10 mouse cellular contexts compared by ENCODE assay signal in the genomic region with DNA sequence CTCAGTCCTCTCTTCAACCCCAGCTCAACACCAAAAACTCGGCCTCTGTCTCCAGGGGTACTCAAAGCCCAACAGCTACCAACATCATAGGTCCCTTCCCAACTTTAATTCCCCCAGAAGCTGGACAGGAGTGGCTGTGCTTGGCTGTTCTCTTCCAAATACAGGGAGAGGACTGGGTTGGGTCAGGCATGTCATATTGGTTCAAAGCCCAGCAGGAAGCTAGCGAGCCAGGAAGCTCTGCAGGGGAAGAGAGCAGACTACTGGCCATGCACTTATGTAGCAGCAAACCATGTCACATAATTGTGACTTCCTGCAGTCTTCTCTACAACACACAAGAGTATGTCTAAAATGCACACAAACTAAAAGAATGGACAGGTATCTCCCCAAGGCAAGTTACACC. TPM values are rescaled to one million over a fixed set of nuclear protein-coding genes. Genes with fewer than 3 reads are reported as not detected.
DNase-seq lines count a peak whose midpoint lies in the region; ATAC-seq and TF ChIP-seq lines count a peak whose summit lies in the region.
"Had no signal": no experiment of that assay in that cellular context is flagged by ENCODE, and none has a peak within 500 bp of the region (broad histone marks: within the 10 kb centered on the region; RNA-seq: fewer than 3 reads in every experiment).

No protein-coding gene starts in this region.

- no peak for TF ChIP-seq EP300 in stomach, postnatal 0 days (optimal IDR thresholded peaks at IDR 0.05)

- ATAC-seq in kidney, embryonic 14.5 days (ENCODE audit: low FRiP score, low TSS enrichment), result no peak
- ATAC-seq in stomach, postnatal 0 days (ENCODE audit: low FRiP score, low TSS enrichment), result no peak
- ATAC-seq in granulocyte monocyte progenitor cell, adult 5-6 weeks (replicated peaks; ENCODE audit: poor library complexity, severe bottlenecking), result no peak

- peaks cover 17% of the 10 kb centered on the region for H3K4me1 ChIP-seq in kidney, embryonic 14.5 days (ENCODE audit: control insufficient read depth, insufficient read depth, low read length)
- H3K4me1 ChIP-seq in thymus, adult 2 months (replicated peaks; ENCODE audit: control insufficient read depth, insufficient read depth, low read length), result peaks cover 62% of the 10 kb centered on the region
- peaks cover 5% of the 10 kb centered on the region for H3K4me1 ChIP-seq in stomach, postnatal 0 days (replicated peaks; ENCODE audit: control insufficient read depth, insufficient read depth)

- H3K9ac ChIP-seq in kidney, embryonic 14.5 days (ENCODE audit: low read depth, low read length), result no peak overlapping the region
- no peak overlapping the region for H3K9ac ChIP-seq in stomach, postnatal 0 days (ENCODE audit: low read length)
- H3K9ac ChIP-seq: embryonic facial prominence, embryonic 15.5 days had no signal

- H3K4me2 ChIP-seq in kidney, embryonic 14.5 days (replicated peaks; ENCODE audit: low read depth, low read length), result no peak overlapping the region
- H3K4me2 ChIP-seq in stomach, postnatal 0 days (replicated peaks; ENCODE audit: low read depth), result no peak overlapping the region
- H3K4me2 ChIP-seq: embryonic facial prominence, embryonic 15.5 days had no signal

- no peaks in the 10 kb centered on the region for H3K9me3 ChIP-seq in kidney, embryonic 14.5 days (ENCODE audit: control insufficient read depth, low read length)
- no peaks in the 10 kb centered on the region for H3K9me3 ChIP-seq in stomach, postnatal 0 days (ENCODE audit: control insufficient read depth, low read length)
- H3K9me3 ChIP-seq: embryonic facial prominence, embryonic 15.5 days had no signal

- no peak overlapping the region for H3K4me3 ChIP-seq in kidney, embryonic 14.5 days (ENCODE audit: low read length)
- no peak overlapping the region for H3K4me3 ChIP-seq in thymus, adult 2 months (ENCODE audit: control insufficient read depth, insufficient read depth, low read length)
- H3K4me3 ChIP-seq in stomach, postnatal 0 days (ENCODE audit: low read depth, low read length), result no peak overlapping the region
- H3K4me3 ChIP-seq: embryonic facial prominence, embryonic 15.5 days had no signal

- TF ChIP-seq POLR2A in thymus, adult 2 months (IDR thresholded peaks at IDR 0.05; ENCODE audit: control insufficient read depth, extremely low read depth, insufficient read depth, low read length, poor library complexity), result no peak

- no peak overlapping the region for H3K27ac ChIP-seq in kidney, embryonic 14.5 days (ENCODE audit: low read depth, low read length)
- peak overlapping the region; percentile 22; the same call in 1 of the 2 replicates for H3K27ac ChIP-seq in thymus, adult 2 months (ENCODE audit: control insufficient read depth, insufficient read depth, low read length)
- peak overlapping the region; percentile 45; the same call in 1 of the 2 replicates for H3K27ac ChIP-seq in stomach, postnatal 0 days (replicated peaks)
- H3K27ac ChIP-seq: embryonic facial prominence, embryonic 15.5 days had no signal

- 77% methylated on average over 2 of the region's 2 CpGs for WGBS in kidney, embryonic 14.5 days
- WGBS in thymus, adult 2 months, result 75% methylated on average over 2 of the region's 2 CpGs
- WGBS in stomach, postnatal 0 days, result 72% methylated on average over 2 of the region's 2 CpGs

- peak; percentile 18 to 29 for DNase-seq in cerebellum, postnatal 25 days
- no peak for DNase-seq in cerebellum, adult 11-12 months
- DNase-seq in kidney, adult 9 months, result peak; percentile 37
- DNase-seq in thymus, adult 2 months, result no peak
- DNase-seq in thymus, postnatal 14 days, result no peak
- DNase-seq in stomach, postnatal 0 days (ENCODE audit: low spot score), result no peak
- DNase-seq: adrenal gland, postnatal 10 days had no signal

- H3K27me3 ChIP-seq in kidney, embryonic 14.5 days (ENCODE audit: control insufficient read depth, insufficient read depth, low read length), result no peaks in the 10 kb centered on the region
- H3K27me3 ChIP-seq in thymus, adult 2 months (ENCODE audit: control insufficient read depth, insufficient read depth, low read length), result no peaks in the 10 kb centered on the region
- H3K27me3 ChIP-seq in stomach, postnatal 0 days (ENCODE audit: control insufficient read depth, insufficient read depth, low read length), result no peaks in the 10 kb centered on the region
- H3K27me3 ChIP-seq: embryonic facial prominence, embryonic 15.5 days had no signal

- H3K36me3 ChIP-seq in kidney, embryonic 14.5 days (ENCODE audit: control insufficient read depth, insufficient read depth, low read length), result 0 out of 2 replicates have a peak, but pooled peaks cover 5% of the 10 kb centered on the region
- H3K36me3 ChIP-seq in thymus, adult 2 months (ENCODE audit: control insufficient read depth, insufficient read depth, low read length), result no peaks in the 10 kb centered on the region
- no peaks in the 10 kb centered on the region for H3K36me3 ChIP-seq in stomach, postnatal 0 days (ENCODE audit: control insufficient read depth, insufficient read depth, low read length)
- H3K36me3 ChIP-seq: embryonic facial prominence, embryonic 15.5 days had no signal

- TF ChIP-seq CTCF in thymus, adult 2 months (IDR thresholded peaks at IDR 0.05; ENCODE audit: borderline replicate concordance, control insufficient read depth, extremely low read depth, insufficient read depth, low read length, poor library complexity), result no peak
- TF ChIP-seq CTCF in stomach, postnatal 0 days (IDR thresholded peaks at IDR 0.05; ENCODE audit: low read depth), result peak; percentile 27; the same call in 1 of the 2 replicates

RNA-seq across cellular contexts. Expression of a gene that starts 11.6 kb away (rescaled TPM):
- 17.0 and 22.1 TPM in 2 replicates for polyA plus RNA-seq in kidney, embryonic 14.5 days (2014; fragmentation: Nextera tagmentation; extraction: Ambion mirVana)
- polyA plus RNA-seq in thymus, adult 2 months (2012; rRNA removed), result 104 and 122 TPM in 2 replicates
- 8.4 and 8.5 TPM in 2 replicates for polyA plus RNA-seq in stomach, postnatal 0 days (2015; fragmentation: Nextera tagmentation; extraction: Ambion mirVana)
- 20.1 and 27.7 TPM in 2 replicates for total RNA-seq in granulocyte monocyte progenitor cell, adult 5-6 weeks (2014; fragmentation: Nextera tagmentation)
- 11.1 and 12.5 TPM in 2 replicates for total RNA-seq in granulocyte monocyte progenitor cell, adult 5-6 weeks (2017)

RNA-seq across cellular contexts. Expression of a gene that starts 50.4 kb away (rescaled TPM):
- polyA plus RNA-seq in kidney, embryonic 14.5 days (2014; fragmentation: Nextera tagmentation; extraction: Ambion mirVana), result 72.4 and 101 TPM in 2 replicates
- polyA plus RNA-seq in thymus, adult 2 months (2012; rRNA removed), result 7.0 and 8.7 TPM in 2 replicates
- 39.0 and 39.9 TPM in 2 replicates for polyA plus RNA-seq in stomach, postnatal 0 days (2015; fragmentation: Nextera tagmentation; extraction: Ambion mirVana)
- total RNA-seq in granulocyte monocyte progenitor cell, adult 5-6 weeks (2014; fragmentation: Nextera tagmentation), result 22.1 and 26.8 TPM in 2 replicates
- total RNA-seq in granulocyte monocyte progenitor cell, adult 5-6 weeks (2017), result 51.4 and 61.2 TPM in 2 replicates

RNA-seq across cellular contexts. Expression of a gene that starts 57.0 kb away (rescaled TPM):
- polyA plus RNA-seq in kidney, embryonic 14.5 days (2014; fragmentation: Nextera tagmentation; extraction: Ambion mirVana), result 37.6 and 50.0 TPM in 2 replicates
- polyA plus RNA-seq in thymus, adult 2 months (2012; rRNA removed), result 12.7 and 12.8 TPM in 2 replicates
- 18.7 and 20.2 TPM in 2 replicates for polyA plus RNA-seq in stomach, postnatal 0 days (2015; fragmentation: Nextera tagmentation; extraction: Ambion mirVana)
- total RNA-seq in granulocyte monocyte progenitor cell, adult 5-6 weeks (2014; fragmentation: Nextera tagmentation), result 43.0 and 44.0 TPM in 2 replicates
- 36.1 and 40.2 TPM in 2 replicates for total RNA-seq in granulocyte monocyte progenitor cell, adult 5-6 weeks (2017)

Comparison
In these comparisons a context has a peak if more than half of its experiments do, and no peak if none do; other contexts are left out.
1. DNase-seq: peak in cerebellum, postnatal 25 days (2 of 2) and kidney, adult 9 months (single experiment); none in cerebellum, adult 11-12 months (single experiment), thymus, adult 2 months (single experiment), thymus, postnatal 14 days (single experiment) and stomach, postnatal 0 days (single experiment).